Mouse (Mus musculus): ENCODE data around the gene Stpg3. TPM values are rescaled to one million over a fixed set of nuclear protein-coding genes. Genes with fewer than 3 reads are reported as not detected.

Stpg3 gene
- polyA plus RNA-seq, 2 experiments, result not detected

GRCm38 (mm10) chr2:25169778-25170177, 44.7 kb downstream of the Stpg3 start:
- WGBS (ENCODE audit: insufficient replicate concordance), result 47% methylated on average over 5 of the region's 5 CpGs

GRCm38 (mm10) chr2:25168665-25168978, 45.8 kb downstream of the Stpg3 start:
- Histone ChIP-seq H3K36me3 (replicated peaks; ENCODE audit: control insufficient read depth, insufficient read depth, low read depth) (no peaks in the 10 kb centered on the region), H3K9me3 (ENCODE audit: control insufficient read depth, low read length) (no peaks in the 10 kb centered on the region), H3K4me3 (ENCODE audit: insufficient read depth in 1 of 2, low read depth in 2 of 2, low read length in 2 of 2) (no peak overlapping the region), H3K27me3 (ENCODE audit: control insufficient read depth, insufficient read depth, low read length) (no peaks in the 10 kb centered on the region), H3K9ac (replicated peaks) (peak overlapping the region; percentile 54; the same call in 1 of the 2 replicates), H3K27ac (no peak overlapping the region), H3K4me1 (replicated peaks; ENCODE audit: control insufficient read depth in 2 of 2, insufficient read depth in 2 of 2, low read length in 1 of 2) (peaks cover 17 to 25% of the 10 kb centered on the region in 2 experiments), H3K4me2 (ENCODE audit: low read depth) (peak overlapping the region; percentile 63)
- TF ChIP-seq EP300 (IDR thresholded peaks at IDR 0.05; ENCODE audit: low read depth), result no peak
- no peak for TF ChIP-seq CTCF (IDR thresholded peaks at IDR 0.05; ENCODE audit: low read depth)
- 23% methylated on average over 2 of the region's 2 CpGs for WGBS (ENCODE audit: insufficient replicate concordance)
- ATAC-seq (ENCODE audit: insufficient read depth), result peak; percentile 13; the same call in 1 of the 2 replicates
- DNase-seq (ENCODE audit: low read depth in 3 of 3, low spot score in 3 of 3), result no peak

More at GRCm38 (mm10) chr2:25169778-25170177, 44.7 kb downstream of the Stpg3 start:
- Histone ChIP-seq H3K4me2 (ENCODE audit: low read depth) (no peak overlapping the region), H3K4me3 (ENCODE audit: insufficient read depth in 1 of 2, low read depth in 2 of 2, low read length in 2 of 2) (no peak overlapping the region), H3K27ac (no peak overlapping the region), H3K4me1 (replicated peaks; ENCODE audit: control insufficient read depth in 2 of 2, insufficient read depth in 2 of 2, low read length in 1 of 2) (peaks cover 22 to 34% of the 10 kb centered on the region in 2 experiments), H3K9ac (replicated peaks) (no peak overlapping the region), H3K9me3 (ENCODE audit: control insufficient read depth, low read length) (no peaks in the 10 kb centered on the region), H3K27me3 (ENCODE audit: control insufficient read depth, insufficient read depth, low read length) (no peaks in the 10 kb centered on the region), H3K36me3 (replicated peaks; ENCODE audit: control insufficient read depth, insufficient read depth, low read depth) (no peaks in the 10 kb centered on the region)
- TF ChIP-seq CTCF (IDR thresholded peaks at IDR 0.05; ENCODE audit: low read depth) (no peak), EP300 (IDR thresholded peaks at IDR 0.05; ENCODE audit: low read depth) (no peak)
- DNase-seq (ENCODE audit: low read depth in 3 of 3, low spot score in 3 of 3) (no peak), ATAC-seq (ENCODE audit: insufficient read depth) (no peak)

GRCm38 (mm10) chr2:25167919-25168664, 46.3 kb downstream of the Stpg3 start:
- Histone ChIP-seq H3K4me1 (replicated peaks; ENCODE audit: control insufficient read depth in 2 of 2, insufficient read depth in 2 of 2, low read length in 1 of 2) (peaks cover 12 to 25% of the 10 kb centered on the region in 2 experiments), H3K4me2 (ENCODE audit: low read depth) (peak overlapping the region; percentile 63), H3K9me3 (ENCODE audit: control insufficient read depth, low read length) (no peaks in the 10 kb centered on the region), H3K9ac (replicated peaks) (peak overlapping the region; percentile 54), H3K27me3 (ENCODE audit: control insufficient read depth, insufficient read depth, low read length) (no peaks in the 10 kb centered on the region), H3K27ac (no peak overlapping the region), H3K36me3 (replicated peaks; ENCODE audit: control insufficient read depth, insufficient read depth, low read depth) (no peaks in the 10 kb centered on the region), H3K4me3 (ENCODE audit: insufficient read depth in 1 of 2, low read depth in 2 of 2, low read length in 2 of 2) (peak overlapping the region; percentile 15 to 35; a peak in 3 of 4 replicates)
- ATAC-seq (ENCODE audit: insufficient read depth) (peak; percentile 65), DNase-seq (ENCODE audit: low read depth in 3 of 3, low spot score in 3 of 3) (no peak)
- TF ChIP-seq EP300 (IDR thresholded peaks at IDR 0.05; ENCODE audit: low read depth) (no peak), CTCF (IDR thresholded peaks at IDR 0.05; ENCODE audit: low read depth) (no peak)
- 4% methylated on average over 37 of the region's 41 CpGs for WGBS (ENCODE audit: insufficient replicate concordance)

GRCm38 (mm10) chr2:25167481-25167880, 47.0 kb downstream of the Stpg3 start:
- 36% methylated on average over 4 of the region's 4 CpGs for WGBS (ENCODE audit: insufficient replicate concordance)
- H3K36me3 ChIP-seq (replicated peaks; ENCODE audit: control insufficient read depth, insufficient read depth, low read depth), result no peaks in the 10 kb centered on the region
- peak overlapping the region; percentile 15 to 35; a peak in 3 of 4 replicates for H3K4me3 ChIP-seq (ENCODE audit: insufficient read depth in 1 of 2, low read depth in 2 of 2, low read length in 2 of 2)
- ATAC-seq (ENCODE audit: insufficient read depth) (0 out of 2 replicates have a peak, but pooled peaks have one; percentile 42), DNase-seq (ENCODE audit: low read depth in 3 of 3, low spot score in 3 of 3) (no peak)
- H3K9me3 ChIP-seq (ENCODE audit: control insufficient read depth, low read length), result no peaks in the 10 kb centered on the region
- H3K27me3 ChIP-seq (ENCODE audit: control insufficient read depth, insufficient read depth, low read length), result no peaks in the 10 kb centered on the region
- H3K4me1 ChIP-seq (replicated peaks; ENCODE audit: control insufficient read depth in 2 of 2, insufficient read depth in 2 of 2, low read length in 1 of 2), result peaks cover 6 to 20% of the 10 kb centered on the region in 2 experiments
- H3K4me2 ChIP-seq (ENCODE audit: low read depth), result peak overlapping the region; percentile 63
- H3K27ac ChIP-seq, result no peak overlapping the region
- no peak for TF ChIP-seq EP300 (IDR thresholded peaks at IDR 0.05; ENCODE audit: low read depth)
- no peak for TF ChIP-seq CTCF (IDR thresholded peaks at IDR 0.05; ENCODE audit: low read depth)
- peak overlapping the region; percentile 54 for H3K9ac ChIP-seq (replicated peaks)

Other genes with a start within 250 kb of the Stpg3 start
Only the 30 nearest of the 32 such genes appear.
- gene Mrpl41, start 239.5 kb downstream of the Stpg3 start, polyA plus RNA-seq (2012; rRNA removed), result 31.9 and 48.1 TPM in 2 replicates
- gene Mrpl41, start 239.5 kb downstream of the Stpg3 start, polyA plus RNA-seq (2014; fragmentation: Nextera tagmentation; extraction: Ambion mirVana), result 93.6 and 102 TPM in 2 replicates
- gene Pnpla7, start 238.6 kb downstream of the Stpg3 start, polyA plus RNA-seq (2012; rRNA removed), result 9.4 and 9.6 TPM in 2 replicates
- gene Pnpla7, start 238.6 kb downstream of the Stpg3 start, polyA plus RNA-seq (2014; fragmentation: Nextera tagmentation; extraction: Ambion mirVana), result 11.0 and 11.3 TPM in 2 replicates
- 10.3 and 11.0 TPM in 2 replicates for gene Nsmf, start 160.3 kb downstream of the Stpg3 start, polyA plus RNA-seq (2012; rRNA removed)
- gene Nsmf, start 160.3 kb downstream of the Stpg3 start, polyA plus RNA-seq (2014; fragmentation: Nextera tagmentation; extraction: Ambion mirVana), result 3.3 and 6.3 TPM in 2 replicates
- 4.9 and 5.3 TPM in 2 replicates for gene Entpd8, start 134.3 kb downstream of the Stpg3 start, polyA plus RNA-seq (2012; rRNA removed)
- 2.3 and 3.6 TPM in 2 replicates for gene Entpd8, start 134.3 kb downstream of the Stpg3 start, polyA plus RNA-seq (2014; fragmentation: Nextera tagmentation; extraction: Ambion mirVana)
- 0.95 and 1.1 TPM in 2 replicates for gene Noxa1, start 119.5 kb downstream of the Stpg3 start, polyA plus RNA-seq (2012; rRNA removed)
- gene Noxa1, start 119.5 kb downstream of the Stpg3 start, polyA plus RNA-seq (2014; fragmentation: Nextera tagmentation; extraction: Ambion mirVana), result 1.2 and 1.8 TPM in 2 replicates
- 3.7 and 3.9 TPM in 2 replicates for gene Nrarp, start 33.9 kb downstream of the Stpg3 start, polyA plus RNA-seq (2012; rRNA removed)
- 1.8 and 1.9 TPM in 2 replicates for gene Nrarp, start 33.9 kb downstream of the Stpg3 start, polyA plus RNA-seq (2014; fragmentation: Nextera tagmentation; extraction: Ambion mirVana)
- 3.7 and 4.1 TPM in 2 replicates for gene Tor4a, start 17.8 kb downstream of the Stpg3 start, polyA plus RNA-seq (2012; rRNA removed)
- gene Tor4a, start 17.8 kb downstream of the Stpg3 start, polyA plus RNA-seq (2014; fragmentation: Nextera tagmentation; extraction: Ambion mirVana), result 4.9 and 5.7 TPM in 2 replicates
- gene Nelfb, start 3.1 kb downstream of the Stpg3 start, polyA plus RNA-seq (2012; rRNA removed), result 18.7 and 21.3 TPM in 2 replicates
- 23.7 and 27.3 TPM in 2 replicates for gene Nelfb, start 3.1 kb downstream of the Stpg3 start, polyA plus RNA-seq (2014; fragmentation: Nextera tagmentation; extraction: Ambion mirVana)
- 0.04 TPM in 1 of 2 replicates, not detected in the other for gene Fam166a, start 4.1 kb upstream of the Stpg3 start, polyA plus RNA-seq (2012; rRNA removed)
- gene Fam166a, start 4.1 kb upstream of the Stpg3 start, polyA plus RNA-seq (2014; fragmentation: Nextera tagmentation; extraction: Ambion mirVana), result 0.96 TPM in 1 of 2 replicates, not detected in the other
- gene Tubb4b, start 10.1 kb upstream of the Stpg3 start, polyA plus RNA-seq (2012; rRNA removed), result 571 and 676 TPM in 2 replicates
- 561 and 604 TPM in 2 replicates for gene Tubb4b, start 10.1 kb upstream of the Stpg3 start, polyA plus RNA-seq (2014; fragmentation: Nextera tagmentation; extraction: Ambion mirVana)
- gene Slc34a3, start 19.7 kb upstream of the Stpg3 start, polyA plus RNA-seq (2012; rRNA removed), result 0.01 and 0.05 TPM in 2 replicates
- gene Slc34a3, start 19.7 kb upstream of the Stpg3 start, polyA plus RNA-seq (2014; fragmentation: Nextera tagmentation; extraction: Ambion mirVana), result not detected in 2 replicates
- not detected in 2 replicates for gene Rnf224, start 22.1 kb upstream of the Stpg3 start, polyA plus RNA-seq (2012; rRNA removed)
- gene Rnf224, start 22.1 kb upstream of the Stpg3 start, polyA plus RNA-seq (2014; fragmentation: Nextera tagmentation; extraction: Ambion mirVana), result not detected in 2 replicates
- 0.93 and 1.3 TPM in 2 replicates for gene Rnf208, start 27.6 kb upstream of the Stpg3 start, polyA plus RNA-seq (2012; rRNA removed)
- gene Rnf208, start 27.6 kb upstream of the Stpg3 start, polyA plus RNA-seq (2014; fragmentation: Nextera tagmentation; extraction: Ambion mirVana), result 0.09 and 0.16 TPM in 2 replicates
- gene Cysrt1, start 27.8 kb upstream of the Stpg3 start, polyA plus RNA-seq (2012; rRNA removed), result not detected in 2 replicates
- not detected in 2 replicates for gene Cysrt1, start 27.8 kb upstream of the Stpg3 start, polyA plus RNA-seq (2014; fragmentation: Nextera tagmentation; extraction: Ambion mirVana)
- 5.4 and 5.6 TPM in 2 replicates for gene AL732309.1, start 32.2 kb upstream of the Stpg3 start, polyA plus RNA-seq (2012; rRNA removed)
- 1.4 and 1.9 TPM in 2 replicates for gene AL732309.1, start 32.2 kb upstream of the Stpg3 start, polyA plus RNA-seq (2014; fragmentation: Nextera tagmentation; extraction: Ambion mirVana)
- gene Tmem203, start 40.8 kb upstream of the Stpg3 start, polyA plus RNA-seq (2012; rRNA removed), result 8.8 and 12.4 TPM in 2 replicates
- gene Tmem203, start 40.8 kb upstream of the Stpg3 start, polyA plus RNA-seq (2014; fragmentation: Nextera tagmentation; extraction: Ambion mirVana), result 8.8 and 9.4 TPM in 2 replicates
- 1.6 and 2.6 TPM in 2 replicates for gene Tprn, start 48.0 kb upstream of the Stpg3 start, polyA plus RNA-seq (2012; rRNA removed)
- gene Tprn, start 48.0 kb upstream of the Stpg3 start, polyA plus RNA-seq (2014; fragmentation: Nextera tagmentation; extraction: Ambion mirVana), result 2.4 and 3.2 TPM in 2 replicates
- gene Ssna1, start 57.8 kb upstream of the Stpg3 start, polyA plus RNA-seq (2012; rRNA removed), result 65.8 and 76.0 TPM in 2 replicates
- gene Ssna1, start 57.8 kb upstream of the Stpg3 start, polyA plus RNA-seq (2014; fragmentation: Nextera tagmentation; extraction: Ambion mirVana), result 145 and 155 TPM in 2 replicates
- 20.5 and 23.8 TPM in 2 replicates for gene Anapc2, start 57.8 kb upstream of the Stpg3 start, polyA plus RNA-seq (2012; rRNA removed)
- gene Anapc2, start 57.8 kb upstream of the Stpg3 start, polyA plus RNA-seq (2014; fragmentation: Nextera tagmentation; extraction: Ambion mirVana), result 30.2 TPM in 2 replicates
- gene Tmem210, start 73.5 kb upstream of the Stpg3 start, polyA plus RNA-seq (2012; rRNA removed), result not detected in 2 replicates
- gene Tmem210, start 73.5 kb upstream of the Stpg3 start, polyA plus RNA-seq (2014; fragmentation: Nextera tagmentation; extraction: Ambion mirVana), result not detected in 2 replicates
- gene Lrrc26, start 75.3 kb upstream of the Stpg3 start, polyA plus RNA-seq (2012; rRNA removed), result not detected in 2 replicates
- not detected in 2 replicates for gene Lrrc26, start 75.3 kb upstream of the Stpg3 start, polyA plus RNA-seq (2014; fragmentation: Nextera tagmentation; extraction: Ambion mirVana)
- gene Grin1, start 104.5 kb upstream of the Stpg3 start, polyA plus RNA-seq (2012; rRNA removed), result 0.02 and 0.05 TPM in 2 replicates
- gene Grin1, start 104.5 kb upstream of the Stpg3 start, polyA plus RNA-seq (2014; fragmentation: Nextera tagmentation; extraction: Ambion mirVana), result 0.06 and 0.14 TPM in 2 replicates
- gene Man1b1, start 117.7 kb upstream of the Stpg3 start, polyA plus RNA-seq (2012; rRNA removed), result 5.3 and 6.6 TPM in 2 replicates
- gene Man1b1, start 117.7 kb upstream of the Stpg3 start, polyA plus RNA-seq (2014; fragmentation: Nextera tagmentation; extraction: Ambion mirVana), result 25.4 and 28.2 TPM in 2 replicates
- gene Dpp7, start 141.7 kb upstream of the Stpg3 start, polyA plus RNA-seq (2012; rRNA removed), result 9.3 and 10.6 TPM in 2 replicates
- gene Dpp7, start 141.7 kb upstream of the Stpg3 start, polyA plus RNA-seq (2014; fragmentation: Nextera tagmentation; extraction: Ambion mirVana), result 9.4 and 12.8 TPM in 2 replicates
- gene Uap1l1, start 151.0 kb upstream of the Stpg3 start, polyA plus RNA-seq (2012; rRNA removed), result 2.9 and 3.8 TPM in 2 replicates
- gene Uap1l1, start 151.0 kb upstream of the Stpg3 start, polyA plus RNA-seq (2014; fragmentation: Nextera tagmentation; extraction: Ambion mirVana), result 9.3 and 14.1 TPM in 2 replicates
- gene Sapcd2, start 157.7 kb upstream of the Stpg3 start, polyA plus RNA-seq (2012; rRNA removed), result 20.1 and 21.5 TPM in 2 replicates
- gene Sapcd2, start 157.7 kb upstream of the Stpg3 start, polyA plus RNA-seq (2014; fragmentation: Nextera tagmentation; extraction: Ambion mirVana), result 17.9 and 20.5 TPM in 2 replicates
- gene Entpd2, start 181.2 kb upstream of the Stpg3 start, polyA plus RNA-seq (2012; rRNA removed), result 0.18 and 0.30 TPM in 2 replicates
- 0.23 TPM in 1 of 2 replicates, not detected in the other for gene Entpd2, start 181.2 kb upstream of the Stpg3 start, polyA plus RNA-seq (2014; fragmentation: Nextera tagmentation; extraction: Ambion mirVana)
- 3.4 and 3.9 TPM in 2 replicates for gene Npdc1, start 184.7 kb upstream of the Stpg3 start, polyA plus RNA-seq (2012; rRNA removed)
- gene Npdc1, start 184.7 kb upstream of the Stpg3 start, polyA plus RNA-seq (2014; fragmentation: Nextera tagmentation; extraction: Ambion mirVana), result 2.4 and 2.7 TPM in 2 replicates
- 0.55 and 0.58 TPM in 2 replicates for gene Fut7, start 208.6 kb upstream of the Stpg3 start, polyA plus RNA-seq (2012; rRNA removed)
- gene Fut7, start 208.6 kb upstream of the Stpg3 start, polyA plus RNA-seq (2014; fragmentation: Nextera tagmentation; extraction: Ambion mirVana), result 0.34 and 0.90 TPM in 2 replicates
- 2.4 and 2.5 TPM in 2 replicates for gene Abca2, start 214.1 kb upstream of the Stpg3 start, polyA plus RNA-seq (2012; rRNA removed)
- gene Abca2, start 214.1 kb upstream of the Stpg3 start, polyA plus RNA-seq (2014; fragmentation: Nextera tagmentation; extraction: Ambion mirVana), result 0.91 and 1.1 TPM in 2 replicates

All from liver, embryonic 14.5 days (tissue).